In genomic region chr1:59119720-59120457, GRCm38 (mm10) we compare ENCODE assay signal across 8 mouse cellular contexts. TPM values are rescaled to one million over a fixed set of nuclear protein-coding genes. Genes with fewer than 3 reads are reported as not detected.
DNase-seq lines count a peak whose midpoint lies in the region; ATAC-seq lines count a peak whose summit lies in the region.

TSS of gene Tmem237 (minus strand) at chr1:59120408.

- peak; percentile 99 for ATAC-seq in hindbrain, embryonic 16.5 days

- under 1% methylated on average over 69 of the region's 74 CpGs for WGBS in hindbrain, embryonic 16.5 days
- 0% methylated on average over 66 of the region's 74 CpGs for WGBS in macrophage (ENCODE audit: missing documents)

- H3K4me2 ChIP-seq in hindbrain, embryonic 16.5 days (ENCODE audit: low read length) = peak within 1 kb of the TSS; percentile 93

- H3K4me1 ChIP-seq in hindbrain, embryonic 16.5 days (ENCODE audit: control insufficient read depth, insufficient read depth, low read depth, low read length) = peaks cover 6% of the 10 kb centered on the region

- H3K27me3 ChIP-seq in hindbrain, embryonic 16.5 days (replicated peaks; ENCODE audit: control insufficient read depth, insufficient read depth, low read length) = no peaks in the 10 kb centered on the region

- peak within 1 kb of the TSS; percentile 80 for H3K4me3 ChIP-seq in hindbrain, embryonic 16.5 days (ENCODE audit: low read length)
- H3K4me3 ChIP-seq in macrophage (ENCODE audit: inconsistent target) = peak within 1 kb of the TSS; percentile 47

- peak; percentile 91 for DNase-seq in R1 (ENCODE audit: low read depth, low spot score)
- DNase-seq in cerebellum, postnatal 25 days = peak; percentile 94 to 96
- peak; percentile 93 to 94 for DNase-seq in frontal cortex, postnatal 36 days (ENCODE audit: low spot score in 2 of 2)
- peak; percentile 94 for DNase-seq in left cerebral cortex, adult 18-20 months (ENCODE audit: low spot score in 2 of 2)
- peak; percentile 96 for DNase-seq in right cerebral cortex, adult 18-20 months
- DNase-seq in urinary bladder, postnatal 10 days (ENCODE audit: low spot score) = peak; percentile 86

- H3K27ac ChIP-seq in hindbrain, embryonic 16.5 days (ENCODE audit: low read depth, low read length) = peak within 1 kb of the TSS; percentile 96
- H3K27ac ChIP-seq in macrophage = no peak within 1 kb of the TSS

- no peaks in the 10 kb centered on the region; the same call in none of the 2 replicates for H3K36me3 ChIP-seq in hindbrain, embryonic 16.5 days (ENCODE audit: control insufficient read depth, insufficient read depth, low read length)
- no peaks in the 10 kb centered on the region for H3K36me3 ChIP-seq in macrophage (ENCODE audit: inconsistent target)

- H3K9me3 ChIP-seq in hindbrain, embryonic 16.5 days (ENCODE audit: control insufficient read depth, low read length) = no peaks in the 10 kb centered on the region

- H3K79me2 ChIP-seq in macrophage (ENCODE audit: inconsistent target) = no peaks in the 10 kb centered on the region

- H3K9ac ChIP-seq in hindbrain, embryonic 16.5 days (ENCODE audit: low read depth, low read length) = peak within 1 kb of the TSS; percentile 97

RNA-seq across cellular contexts. Expression of gene Tmem237, which starts in this region (rescaled TPM):
- 44.2 and 51.0 TPM in 2 replicates for polyA plus RNA-seq in hindbrain, embryonic 16.5 days (2015; fragmentation: Nextera tagmentation; extraction: Ambion mirVana)
- total RNA-seq in left cerebral cortex, adult 18-20 months (2021) = 10 to 100 TPM; 29.4 to 30.9 TPM
- total RNA-seq in macrophage (2018; cell fraction: chromatin; rRNA removed) = 1 to 10 TPM; 1.2 to 9.6 (median 4.2) TPM
- total RNA-seq in macrophage (2018; cell fraction: cytosol; rRNA removed) = 10 to 100 TPM in 1 of 26 experiments, 1 to 10 TPM in 25; 6.0 to 10.5 (median 8.2) TPM
- total RNA-seq in macrophage (2018; cell fraction: nucleus; rRNA removed) = 10 to 100 TPM in 3 of 26 experiments, 1 to 10 TPM in 23; 2.4 to 11.4 (median 4.0) TPM
- 7.4 to 14.5 TPM (median 9.3 TPM) in 3 replicates for polyA plus RNA-seq in macrophage (2018)
